Mouse (Mus musculus): ENCODE data around the gene Pdgfra. TPM values are rescaled to one million over a fixed set of nuclear protein-coding genes. Genes with fewer than 3 reads are reported as not detected.
A peak's percentile ranks its signal among the peaks of the same experiment; 100 is the strongest.

Pdgfra gene
- polyA plus RNA-seq, 1 experiment from 2014 or later: 48.1 TPM

DNA sequence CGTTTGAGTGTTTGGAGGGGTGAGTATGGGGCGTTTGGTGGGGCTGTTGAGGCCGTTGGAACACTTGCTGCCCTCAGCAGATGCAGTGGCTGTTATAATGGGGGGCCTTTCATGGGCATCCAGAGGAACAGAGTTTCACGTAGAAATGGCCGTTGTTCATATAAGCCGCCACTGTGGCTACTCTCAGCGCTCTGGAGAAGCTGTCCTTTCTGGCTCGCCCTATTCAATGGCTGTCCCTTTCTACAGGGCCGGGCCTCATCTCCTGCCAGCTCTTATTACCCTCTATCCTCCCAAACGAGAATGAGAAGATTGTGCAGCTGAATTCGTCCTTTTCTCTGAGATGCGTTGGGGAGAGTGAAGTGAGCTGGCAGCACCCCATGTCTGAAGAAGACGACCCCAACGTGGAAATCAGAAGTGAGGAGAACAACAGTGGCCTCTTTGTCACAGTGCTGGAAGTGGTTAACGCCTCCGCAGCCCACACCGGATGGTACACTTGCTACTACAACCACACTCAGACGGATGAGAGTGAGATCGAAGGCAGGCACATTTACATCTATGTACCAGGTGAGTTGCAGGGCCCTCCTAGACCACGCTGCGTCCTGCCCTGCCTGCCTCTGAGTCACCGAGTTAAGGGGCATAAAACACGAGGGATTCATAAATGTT lies 11.3 kb downstream of the Pdgfra start:
- 82% methylated on average over 23 of the region's 23 CpGs for WGBS
- Histone ChIP-seq H3K4me2 (no peak overlapping the region), H3K9me3 (ENCODE audit: low read depth, low read length) (no peaks in the 10 kb centered on the region), H3K27me3 (ENCODE audit: insufficient read depth, low read length) (no peaks in the 10 kb centered on the region), H3K4me1 (ENCODE audit: insufficient read depth) (no peaks in the 10 kb centered on the region), H3K27ac (ENCODE audit: low read depth) (no peak overlapping the region), H3K4me3 (ENCODE audit: low read depth, low read length) (no peak overlapping the region), H3K36me3 (ENCODE audit: insufficient read depth) (peaks cover 70% of the 10 kb centered on the region), H3K9ac (no peak overlapping the region)
- DNase-seq (no peak), ATAC-seq (ENCODE audit: insufficient read depth) (no peak)
- TF ChIP-seq CTCF (IDR thresholded peaks at IDR 0.05; ENCODE audit: low read depth): no peak

DNA sequence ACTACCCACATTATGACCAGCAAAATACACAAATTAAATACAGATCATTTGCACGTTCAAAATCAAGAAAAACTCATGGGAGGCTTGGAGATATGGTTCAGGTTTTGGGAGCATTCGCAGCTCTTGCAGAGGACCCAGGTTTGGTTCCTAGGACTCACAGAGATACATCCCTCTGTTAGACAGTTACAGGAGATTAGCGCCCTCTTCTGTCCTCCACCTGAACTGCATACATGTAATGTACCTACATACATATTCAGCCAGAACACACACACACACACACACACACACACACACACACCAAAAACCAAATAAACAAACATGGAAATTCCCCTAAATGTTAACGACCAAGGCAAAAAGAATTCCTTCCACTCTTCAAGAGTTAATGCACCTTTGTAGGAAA lies 12.6 kb downstream of the Pdgfra start:
- H3K27ac ChIP-seq (ENCODE audit: low read depth): no peak overlapping the region
- peaks cover 78% of the 10 kb centered on the region for H3K36me3 ChIP-seq (ENCODE audit: insufficient read depth)
- H3K27me3 ChIP-seq (ENCODE audit: insufficient read depth, low read length): no peaks in the 10 kb centered on the region
- H3K9ac ChIP-seq: no peak overlapping the region
- H3K9me3 ChIP-seq (ENCODE audit: low read depth, low read length): no peaks in the 10 kb centered on the region
- DNase-seq (peak; percentile 72), ATAC-seq (ENCODE audit: insufficient read depth) (no peak)
- no peak overlapping the region for H3K4me3 ChIP-seq (ENCODE audit: low read depth, low read length)
- peak; percentile 53 for TF ChIP-seq CTCF (IDR thresholded peaks at IDR 0.05; ENCODE audit: low read depth)
- WGBS: 79% methylated on average over 4 of the region's 4 CpGs
- H3K4me2 ChIP-seq: no peak overlapping the region
- H3K4me1 ChIP-seq (ENCODE audit: insufficient read depth): no peaks in the 10 kb centered on the region

DNA sequence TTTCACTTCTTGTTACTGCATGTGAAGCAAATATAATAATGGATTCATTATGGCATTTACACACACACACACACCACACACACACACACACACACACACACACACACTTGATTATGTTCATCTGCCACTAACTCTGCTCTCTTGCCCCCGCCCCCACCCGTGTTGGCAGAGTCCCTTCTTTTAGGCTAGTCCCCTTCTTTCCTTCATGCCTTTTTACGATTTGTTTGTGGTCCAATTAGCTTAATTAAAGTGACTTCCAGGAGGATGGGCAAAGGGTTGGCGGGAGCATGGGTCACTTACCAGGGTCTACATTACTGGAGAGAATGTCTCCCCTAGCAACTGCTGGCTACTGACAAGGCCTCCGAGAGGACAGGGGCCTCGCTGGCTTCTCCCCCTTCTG lies 17.7 kb downstream of the Pdgfra start:
- Histone ChIP-seq H3K27me3 (ENCODE audit: insufficient read depth, low read length) (no peaks in the 10 kb centered on the region), H3K4me1 (ENCODE audit: insufficient read depth) (no peaks in the 10 kb centered on the region), H3K27ac (ENCODE audit: low read depth) (no peak overlapping the region), H3K4me2 (no peak overlapping the region), H3K4me3 (ENCODE audit: low read depth, low read length) (no peak overlapping the region), H3K9me3 (ENCODE audit: low read depth, low read length) (no peaks in the 10 kb centered on the region), H3K36me3 (ENCODE audit: insufficient read depth) (peaks cover 85% of the 10 kb centered on the region), H3K9ac (no peak overlapping the region)
- no peak for TF ChIP-seq CTCF (IDR thresholded peaks at IDR 0.05; ENCODE audit: low read depth)
- no peak for DNase-seq
- ATAC-seq (ENCODE audit: insufficient read depth): no peak
- 84% methylated on average over 6 of the region's 6 CpGs for WGBS

DNA sequence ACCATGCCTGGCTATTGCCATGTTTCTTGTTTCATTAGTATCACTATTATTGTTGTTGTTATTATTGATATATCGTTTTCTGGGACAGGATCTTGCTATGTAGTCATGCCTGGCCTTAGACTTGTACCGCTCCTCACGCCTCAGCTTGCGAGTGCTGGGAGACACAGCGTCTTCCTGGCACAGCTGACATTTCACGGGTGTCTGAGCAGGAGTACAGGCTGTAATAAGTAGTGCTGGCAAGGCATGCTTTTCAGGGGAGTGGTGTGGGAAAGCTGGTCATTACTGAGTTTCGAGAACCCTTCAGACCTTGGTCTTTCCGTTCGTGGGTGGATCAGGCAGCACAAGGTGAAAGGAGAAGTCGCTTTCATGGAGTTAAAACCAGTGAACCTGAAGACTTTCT lies 19.8 kb downstream of the Pdgfra start:
- Histone ChIP-seq H3K4me2 (no peak overlapping the region), H3K27ac (ENCODE audit: low read depth) (no peak overlapping the region), H3K4me1 (ENCODE audit: insufficient read depth) (no peaks in the 10 kb centered on the region), H3K4me3 (ENCODE audit: low read depth, low read length) (no peak overlapping the region), H3K27me3 (ENCODE audit: insufficient read depth, low read length) (no peaks in the 10 kb centered on the region), H3K36me3 (ENCODE audit: insufficient read depth) (peaks cover 84% of the 10 kb centered on the region), H3K9ac (no peak overlapping the region), H3K9me3 (ENCODE audit: low read depth, low read length) (no peaks in the 10 kb centered on the region)
- DNase-seq: no peak
- WGBS: 88% methylated on average over 10 of the region's 10 CpGs
- TF ChIP-seq CTCF (IDR thresholded peaks at IDR 0.05; ENCODE audit: low read depth): no peak
- ATAC-seq (ENCODE audit: insufficient read depth): no peak

DNA sequence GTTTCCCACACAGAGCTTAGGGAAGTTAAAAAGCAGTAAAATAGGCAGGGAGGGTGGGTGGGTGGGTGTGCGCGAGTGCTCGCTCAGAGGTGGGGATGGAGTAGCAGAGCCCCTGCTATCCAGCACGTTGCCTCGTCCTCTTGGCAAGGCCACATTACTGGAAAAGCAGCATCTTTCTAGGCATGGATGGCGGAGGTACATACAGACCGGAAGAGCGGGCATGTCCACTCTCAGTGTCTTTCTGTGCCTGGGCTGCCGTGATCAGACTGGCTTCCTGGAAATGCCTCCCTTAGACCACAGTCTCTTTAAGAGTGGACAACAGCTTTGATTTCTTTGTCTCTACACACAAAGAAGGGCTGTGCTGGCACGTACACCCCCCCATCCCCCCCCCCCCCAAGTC lies 27.2 kb downstream of the Pdgfra start:
- ATAC-seq (ENCODE audit: insufficient read depth) (no peak), DNase-seq (no peak)
- Histone ChIP-seq H3K27me3 (ENCODE audit: insufficient read depth, low read length) (no peaks in the 10 kb centered on the region), H3K4me2 (no peak overlapping the region), H3K4me1 (ENCODE audit: insufficient read depth) (no peaks in the 10 kb centered on the region), H3K4me3 (ENCODE audit: low read depth, low read length) (no peak overlapping the region), H3K9ac (no peak overlapping the region), H3K9me3 (ENCODE audit: low read depth, low read length) (no peaks in the 10 kb centered on the region), H3K36me3 (ENCODE audit: insufficient read depth) (peaks cover 84% of the 10 kb centered on the region), H3K27ac (ENCODE audit: low read depth) (no peak overlapping the region)
- 86% methylated on average over 10 of the region's 10 CpGs for WGBS
- TF ChIP-seq CTCF (IDR thresholded peaks at IDR 0.05; ENCODE audit: low read depth): no peak

DNA sequence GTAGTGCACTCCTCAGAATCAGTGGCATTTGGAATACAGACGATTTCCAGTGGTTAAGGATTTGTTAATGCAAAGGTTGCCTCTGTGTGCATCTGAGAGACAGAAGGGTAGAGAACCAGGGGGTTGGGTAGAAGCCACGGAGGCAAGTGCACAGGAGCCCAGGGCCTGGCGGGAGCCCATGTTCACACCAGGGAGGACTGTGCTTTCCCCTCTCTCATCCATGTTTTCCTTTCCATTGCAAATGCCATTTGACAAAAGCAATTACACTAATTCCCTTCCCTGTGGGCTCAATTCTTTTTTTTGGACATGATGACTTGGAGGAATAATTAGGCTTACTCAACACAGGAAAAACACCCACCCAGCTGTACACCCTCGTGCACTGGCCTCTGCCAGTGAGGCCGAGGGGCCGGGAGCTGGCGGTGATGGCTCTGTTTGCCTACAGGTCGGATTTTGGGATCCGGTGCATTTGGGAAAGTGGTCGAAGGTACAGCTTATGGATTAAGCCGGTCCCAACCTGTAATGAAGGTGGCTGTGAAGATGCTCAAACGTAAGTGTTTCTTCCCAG lies 27.7 kb downstream of the Pdgfra start:
- Histone ChIP-seq H3K27me3 (ENCODE audit: insufficient read depth, low read length) (no peaks in the 10 kb centered on the region), H3K9me3 (ENCODE audit: low read depth, low read length) (no peaks in the 10 kb centered on the region), H3K9ac (no peak overlapping the region), H3K4me3 (ENCODE audit: low read depth, low read length) (no peak overlapping the region), H3K36me3 (ENCODE audit: insufficient read depth) (peaks cover 81% of the 10 kb centered on the region), H3K4me1 (ENCODE audit: insufficient read depth) (no peaks in the 10 kb centered on the region), H3K4me2 (no peak overlapping the region), H3K27ac (ENCODE audit: low read depth) (no peak overlapping the region)
- TF ChIP-seq CTCF (IDR thresholded peaks at IDR 0.05; ENCODE audit: low read depth): no peak
- DNase-seq (no peak), ATAC-seq (ENCODE audit: insufficient read depth) (no peak)
- 86% methylated on average over 12 of the region's 12 CpGs for WGBS

DNA sequence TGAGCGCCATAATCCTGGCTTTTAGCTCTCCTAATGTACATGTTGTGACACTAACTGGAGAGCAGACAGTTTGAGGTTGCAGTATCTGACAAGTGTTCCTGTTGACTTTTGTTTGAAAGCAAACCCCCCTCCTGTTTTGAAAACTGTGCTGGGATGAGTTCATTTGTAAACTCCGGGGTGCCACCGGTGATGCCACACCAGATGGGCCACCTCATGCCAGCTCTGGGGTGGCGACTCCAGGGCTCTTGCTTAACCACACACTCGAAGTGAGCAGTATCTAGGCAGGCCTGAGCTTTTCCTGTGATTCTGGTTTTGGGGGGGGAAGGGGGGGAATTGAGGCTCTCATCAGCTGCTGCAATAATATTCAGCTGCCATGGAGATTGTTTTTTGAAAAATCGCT lies 31.6 kb downstream of the Pdgfra start:
- Histone ChIP-seq H3K4me1 (ENCODE audit: insufficient read depth) (no peaks in the 10 kb centered on the region), H3K9ac (no peak overlapping the region), H3K27me3 (ENCODE audit: insufficient read depth, low read length) (no peaks in the 10 kb centered on the region), H3K27ac (ENCODE audit: low read depth) (no peak overlapping the region), H3K9me3 (ENCODE audit: low read depth, low read length) (no peaks in the 10 kb centered on the region), H3K36me3 (ENCODE audit: insufficient read depth) (peaks cover 80% of the 10 kb centered on the region), H3K4me3 (ENCODE audit: low read depth, low read length) (no peak overlapping the region), H3K4me2 (no peak overlapping the region)
- TF ChIP-seq CTCF (IDR thresholded peaks at IDR 0.05; ENCODE audit: low read depth): no peak
- DNase-seq: no peak
- WGBS: 84% methylated on average over 6 of the region's 6 CpGs
- ATAC-seq (ENCODE audit: insufficient read depth): no peak

Measured in lung, embryonic 14.5 days (tissue).